Mouse (Mus musculus) spleen, adult 2 months (tissue): Measurements from ENCODE around the gene Pacrg. TPM values are rescaled to one million over a fixed set of nuclear protein-coding genes. Genes with fewer than 3 reads are reported as not detected.

Experiments
- DNase-seq, 2 experiments: peaks; one replicate each; pipeline versions ENCODE4 v3.0.0 to v3.0.0-alpha.2; 2012 to 2021; ENCODE audit warnings: low spot score in 2 of 2, low read depth in 1 of 2
- H3K27ac ChIP-seq: fragments of 200-500 bp; 2 replicates; pipeline ENCODE4 v1.5.1; 2012; ENCODE audit warnings: low read length, inconsistent platforms; ENCODE audit not compliant: insufficient read depth
- H3K27me3 ChIP-seq: fragments of 200-500 bp; 2 replicates; pipeline ENCODE4 v1.6.1; 2012; ENCODE audit warnings: mild to moderate bottlenecking, moderate library complexity, low read length, inconsistent platforms; ENCODE audit not compliant: control insufficient read depth, insufficient read depth
- H3K36me3 ChIP-seq: fragments of 200-500 bp; 2 replicates; pipeline ENCODE4 v1.6.1; 2012; ENCODE audit warnings: mild to moderate bottlenecking, low read length, inconsistent platforms; ENCODE audit not compliant: control insufficient read depth, insufficient read depth
- H3K4me1 ChIP-seq: fragments of 200-500 bp; 2 replicates; pipeline ENCODE4 v1.6.1; 2011; ENCODE audit warnings: inconsistent platforms; ENCODE audit not compliant: control insufficient read depth, insufficient read depth, insufficient read length
- H3K4me3 ChIP-seq: fragments of 200-500 bp; 2 replicates; pipeline ENCODE4 v1.5.1; 2011; ENCODE audit warnings: mild to moderate bottlenecking, inconsistent platforms; ENCODE audit not compliant: insufficient read depth, insufficient read length; ENCODE audit errors: extremely low read depth
- CTCF ChIP-seq: fragments of 200-500 bp; IDR thresholded peaks from 2 replicates; pipeline ENCODE4 v1.5.1; 2011; ENCODE audit warnings: mild to moderate bottlenecking, inconsistent platforms; ENCODE audit not compliant: insufficient read depth, insufficient read length, insufficient replicate concordance; ENCODE audit errors: extremely low read depth
- POLR2A ChIP-seq: fragments of 200-500 bp; IDR thresholded peaks from 2 replicates; pipeline ENCODE4 v1.6.1; 2011; ENCODE audit warnings: low read depth, low read length, inconsistent platforms
- WGBS: fragments of 180-500 bp; shearing (Covaris S2); methylation state at CpG from one replicate; pipeline ENCODE4 v1.1.7; 2018; 5-methylcytosine and 5-hydroxymethylcytosine counted together
- polyA plus RNA-seq: library from polyadenylated mRNA; depleted of rRNA; stranded (reverse); fragments of >200 nt; gene quantifications from 2 replicates; pipeline ENCODE4 v1.2.3, GENCODE M21; 2012

Pacrg gene
- polyA plus RNA-seq, 1 experiment, result not detected

DNA sequence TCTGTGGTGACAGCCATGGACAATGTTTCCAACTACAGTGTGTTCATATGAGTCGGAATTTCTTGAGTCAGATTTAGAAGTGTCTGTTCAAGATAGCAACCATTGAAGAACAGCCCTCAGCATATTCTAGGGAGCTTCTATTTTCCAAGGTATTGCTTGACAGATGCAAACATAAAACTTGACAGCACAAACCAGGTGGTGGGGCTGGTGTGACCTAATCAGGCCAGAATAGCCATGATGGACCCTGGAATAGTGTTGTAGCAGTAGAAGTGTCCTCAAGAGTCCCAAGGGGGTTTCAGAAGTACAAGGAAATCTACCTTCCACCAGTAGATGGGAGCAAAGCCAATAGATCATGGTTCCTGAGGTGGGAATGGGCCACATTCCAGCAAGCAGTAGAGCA is 123.0 kb downstream of the Pacrg start:
- 88% methylated on average over 1 of the region's 1 CpGs for WGBS
- Histone ChIP-seq H3K27me3 (no peaks in the 10 kb centered on the region), H3K4me1 (no peaks in the 10 kb centered on the region), H3K27ac (no peak overlapping the region), H3K36me3 (no peaks in the 10 kb centered on the region), H3K4me3 (no peak overlapping the region)
- TF ChIP-seq POLR2A (no peak), CTCF (no peak)
- no peak for DNase-seq

DNA sequence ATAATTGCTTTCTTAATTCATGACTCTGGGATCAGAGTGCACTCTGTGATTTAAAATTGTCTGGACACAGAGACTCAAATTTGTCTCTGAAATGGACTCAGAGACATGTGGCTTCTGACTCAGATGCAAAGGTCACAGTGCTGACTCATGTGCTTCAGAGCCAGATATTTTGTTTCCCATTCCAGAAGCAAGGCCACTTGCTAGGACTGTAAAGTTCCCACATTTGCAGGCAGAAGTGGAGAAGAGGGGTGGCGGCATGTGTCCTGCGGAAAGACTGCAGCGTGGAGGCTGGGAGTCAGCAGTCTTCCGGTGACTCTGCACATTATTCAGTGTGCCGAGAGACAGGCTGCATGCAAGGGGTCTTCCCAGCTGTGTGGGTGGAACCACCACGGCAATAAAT is 137.3 kb downstream of the Pacrg start:
- no peaks in the 10 kb centered on the region for H3K27me3 ChIP-seq
- H3K4me3 ChIP-seq, result no peak overlapping the region
- no peak for DNase-seq
- no peaks in the 10 kb centered on the region for H3K4me1 ChIP-seq
- WGBS, result 73% methylated on average over 6 of the region's 6 CpGs
- TF ChIP-seq CTCF, result no peak
- no peak for TF ChIP-seq POLR2A
- H3K36me3 ChIP-seq, result no peaks in the 10 kb centered on the region
- H3K27ac ChIP-seq, result no peak overlapping the region

DNA sequence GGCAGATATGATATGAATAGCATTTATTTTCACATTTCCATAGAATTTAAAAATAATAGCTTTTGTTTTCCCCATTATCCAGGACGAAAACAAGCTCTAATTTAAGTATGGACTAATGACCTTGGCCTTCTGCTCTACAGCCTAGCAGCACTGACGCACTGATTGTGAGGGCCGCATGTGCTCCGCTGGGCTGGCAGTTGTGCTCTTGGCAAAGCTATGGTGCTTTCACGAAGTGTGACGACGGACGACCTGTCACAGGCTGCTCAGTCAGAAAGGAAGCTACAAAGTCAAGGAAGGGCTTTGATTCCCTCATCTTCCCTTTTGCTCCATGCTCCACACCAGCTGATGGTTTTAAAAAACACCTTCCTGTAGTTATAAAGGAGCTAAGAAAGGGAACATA is 142.1 kb downstream of the Pacrg start:
- no peaks in the 10 kb centered on the region for H3K27me3 ChIP-seq
- no peak overlapping the region for H3K4me3 ChIP-seq
- WGBS, result 76% methylated on average over 8 of the region's 8 CpGs
- H3K4me1 ChIP-seq, result no peaks in the 10 kb centered on the region
- DNase-seq, result no peak
- no peak for TF ChIP-seq CTCF
- no peak for TF ChIP-seq POLR2A
- H3K36me3 ChIP-seq, result no peaks in the 10 kb centered on the region
- H3K27ac ChIP-seq, result no peak overlapping the region

DNA sequence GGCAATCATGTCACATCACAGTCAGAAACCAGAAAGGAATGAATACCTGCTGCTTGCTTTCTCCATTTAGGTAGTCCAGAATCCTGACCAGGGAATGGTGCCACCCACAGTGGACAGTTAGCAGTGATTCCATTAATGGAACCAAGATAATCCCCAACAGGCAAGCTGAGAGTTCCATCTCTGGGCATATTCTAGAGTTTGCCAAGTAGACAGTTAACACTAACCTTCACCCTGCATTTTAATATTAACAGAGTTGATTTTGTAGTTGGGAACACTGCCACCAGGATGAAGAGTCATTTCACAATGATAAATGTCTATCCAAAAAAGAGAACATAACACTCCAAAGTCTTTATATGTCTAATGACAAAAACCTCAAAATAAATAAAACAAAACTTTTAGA is 144.7 kb downstream of the Pacrg start:
- DNase-seq, result no peak
- Histone ChIP-seq H3K27ac (no peak overlapping the region), H3K4me3 (no peak overlapping the region), H3K36me3 (no peaks in the 10 kb centered on the region), H3K27me3 (no peaks in the 10 kb centered on the region), H3K4me1 (no peaks in the 10 kb centered on the region)
- TF ChIP-seq POLR2A (no peak), CTCF (no peak)

DNA sequence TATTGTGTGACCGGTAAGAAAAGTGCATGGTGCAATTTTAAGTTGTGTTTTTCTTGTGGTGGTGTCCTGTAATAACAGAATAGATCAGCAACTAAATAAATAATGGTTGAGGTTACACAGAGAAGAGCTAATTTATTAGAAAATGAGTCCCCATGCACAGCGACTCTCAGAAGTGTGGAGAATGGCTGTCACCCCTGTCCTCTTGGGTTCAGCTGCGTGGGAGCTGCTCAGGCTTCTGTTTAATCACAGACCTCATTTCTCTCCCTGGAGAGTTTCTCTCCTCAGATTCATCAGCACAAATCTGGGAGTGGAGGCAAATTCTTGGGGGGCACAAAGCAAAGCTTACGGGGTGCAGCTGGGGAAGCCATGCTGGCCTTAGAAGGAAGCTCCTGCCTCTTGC is 163.0 kb downstream of the Pacrg start:
- Histone ChIP-seq H3K4me3 (no peak overlapping the region), H3K4me1 (no peaks in the 10 kb centered on the region), H3K27me3 (no peaks in the 10 kb centered on the region), H3K27ac (no peak overlapping the region), H3K36me3 (no peaks in the 10 kb centered on the region)
- TF ChIP-seq POLR2A, result no peak
- TF ChIP-seq CTCF, result no peak
- 83% methylated on average over 4 of the region's 4 CpGs for WGBS
- no peak for DNase-seq

DNA sequence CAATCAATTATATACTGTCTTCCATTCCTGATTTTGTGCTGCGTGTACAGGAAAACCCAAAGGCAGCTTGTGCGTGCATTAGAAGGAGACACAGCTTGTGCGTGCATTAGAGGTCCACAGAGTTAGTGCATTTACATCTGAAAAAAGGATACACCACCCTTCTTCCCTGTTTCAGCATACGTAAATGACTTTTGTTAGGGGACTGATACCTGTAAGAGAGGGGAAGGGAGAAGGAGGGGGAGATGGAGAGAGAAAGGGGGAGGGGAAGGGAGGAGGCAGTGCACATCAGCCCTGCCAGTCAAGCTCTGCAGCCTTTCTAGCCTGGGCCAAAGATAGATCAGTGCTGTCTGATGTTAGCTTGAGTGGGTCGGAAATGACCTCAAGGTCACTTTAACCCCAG is 164.6 kb downstream of the Pacrg start:
- no peak for DNase-seq
- WGBS, result 88% methylated on average over 5 of the region's 5 CpGs
- no peak overlapping the region for H3K27ac ChIP-seq
- H3K27me3 ChIP-seq, result no peaks in the 10 kb centered on the region
- TF ChIP-seq POLR2A, result no peak
- TF ChIP-seq CTCF, result no peak
- H3K4me3 ChIP-seq, result no peak overlapping the region
- no peaks in the 10 kb centered on the region for H3K36me3 ChIP-seq
- no peaks in the 10 kb centered on the region for H3K4me1 ChIP-seq

DNA sequence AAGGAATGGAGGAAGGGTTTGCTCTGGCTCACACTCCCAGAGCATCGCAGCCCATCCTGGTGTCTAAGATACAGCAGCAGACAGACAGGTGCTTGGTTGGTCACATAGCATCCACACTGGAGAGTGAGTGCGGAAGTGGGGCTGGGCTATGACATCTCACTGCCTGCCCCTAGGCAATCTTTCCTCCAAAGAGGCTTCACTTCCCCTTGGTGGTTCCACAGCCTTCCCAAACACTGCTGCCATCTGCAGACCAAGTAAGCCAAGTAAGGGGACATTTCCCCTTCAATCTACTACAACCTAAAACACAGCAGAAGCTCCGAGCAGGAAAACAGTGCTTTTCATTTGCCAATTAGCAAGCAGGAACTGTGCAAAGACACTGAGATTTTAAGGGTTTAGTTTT is 165.1 kb downstream of the Pacrg start:
- WGBS, result 59% methylated on average over 3 of the region's 3 CpGs
- Histone ChIP-seq H3K4me3 (no peak overlapping the region), H3K36me3 (no peaks in the 10 kb centered on the region), H3K27ac (no peak overlapping the region), H3K4me1 (no peaks in the 10 kb centered on the region), H3K27me3 (no peaks in the 10 kb centered on the region)
- no peak for DNase-seq
- no peak for TF ChIP-seq CTCF

DNA sequence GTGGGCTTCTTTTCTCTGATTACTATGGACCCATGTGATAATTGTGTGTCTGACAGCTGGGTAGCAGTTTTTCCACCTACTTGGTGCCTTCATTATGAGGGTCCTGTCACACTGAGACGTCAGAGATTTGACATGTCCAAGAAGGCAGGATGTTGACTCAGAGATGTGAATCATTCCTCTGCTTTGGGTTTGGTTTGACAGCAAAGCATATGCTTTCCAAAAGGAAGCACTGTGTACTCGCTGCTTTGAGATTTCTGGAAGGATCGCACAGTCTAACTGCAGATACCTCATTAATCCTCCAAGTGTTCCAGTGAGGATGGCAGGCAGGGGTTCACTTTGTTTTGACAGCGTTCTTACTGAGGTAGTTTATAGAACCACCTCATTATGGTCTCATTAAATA is 178.8 kb downstream of the Pacrg start:
- WGBS, result 73% methylated on average over 4 of the region's 4 CpGs
- Histone ChIP-seq H3K4me1 (no peaks in the 10 kb centered on the region), H3K27ac (no peak overlapping the region), H3K36me3 (no peaks in the 10 kb centered on the region), H3K4me3 (no peak overlapping the region), H3K27me3 (no peaks in the 10 kb centered on the region)
- no peak for DNase-seq
- TF ChIP-seq CTCF (no peak), POLR2A (no peak)
